Mouse (Mus musculus) embryonic facial prominence, embryonic 12.5 days (tissue): ENCODE data around the gene Dync1li2. TPM values are rescaled to one million over a fixed set of nuclear protein-coding genes. Genes with fewer than 3 reads are reported as not detected.

Source experiments
- ATAC-seq: fragments of 200-750 bp; cut with Nextera tagmentation; 2 replicates; pipeline ENCODE4 v1.8.0; 2017; ENCODE audit not compliant: insufficient number of reproducible peaks, insufficient read depth, low FRiP score, low TSS enrichment
- H3K27ac ChIP-seq: fragments of 300-500 bp; sonication (generic); 2 replicates; pipeline ENCODE4 v1.5.1; 2016; ENCODE audit warnings: mild to moderate bottlenecking
- H3K27me3 ChIP-seq: fragments of 300-500 bp; sonication (generic); 2 replicates; pipeline ENCODE4 v1.6.1; 2016; ENCODE audit warnings: mild to moderate bottlenecking, moderate library complexity
- H3K36me3 ChIP-seq: fragments of 300-500 bp; sonication (generic); 2 replicates; pipeline ENCODE4 v1.6.1; 2016; ENCODE audit warnings: mild to moderate bottlenecking
- H3K4me1 ChIP-seq: fragments of 300-500 bp; sonication (generic); 2 replicates; pipeline ENCODE4 v1.6.1; 2016
- H3K4me2 ChIP-seq: fragments of 300-500 bp; sonication (generic); replicated peaks from 2 replicates; pipeline ENCODE4 v1.6.1; 2016; ENCODE audit warnings: mild to moderate bottlenecking, moderate library complexity
- H3K4me3 ChIP-seq: fragments of 300-500 bp; sonication (generic); 2 replicates; pipeline ENCODE4 v1.5.1; 2016; ENCODE audit warnings: mild to moderate bottlenecking
- H3K9ac ChIP-seq: fragments of 300-500 bp; sonication (generic); 2 replicates; pipeline ENCODE4 v1.6.1; 2016; ENCODE audit warnings: mild to moderate bottlenecking, moderate library complexity
- H3K9me3 ChIP-seq: fragments of 300-500 bp; sonication (generic); 2 replicates; pipeline ENCODE4 v1.6.1; 2016; ENCODE audit warnings: mild to moderate bottlenecking, moderate library complexity
- WGBS: fragments of 180-500 bp; shearing (Covaris S2); methylation state at CpG from one replicate; pipeline ENCODE4 v1.1.7; 2016; 5-methylcytosine and 5-hydroxymethylcytosine counted together
- polyA plus RNA-seq: library from polyadenylated mRNA; unstranded; fragments of >200 nt; fragmentation: Nextera tagmentation; extraction: Ambion mirVana; gene quantifications from 2 replicates; pipeline ENCODE4 v1.2.1, GENCODE M21; 2016

Dync1li2 gene
- polyA plus RNA-seq, 1 experiment from 2014 or later = 89.1 TPM

DNA sequence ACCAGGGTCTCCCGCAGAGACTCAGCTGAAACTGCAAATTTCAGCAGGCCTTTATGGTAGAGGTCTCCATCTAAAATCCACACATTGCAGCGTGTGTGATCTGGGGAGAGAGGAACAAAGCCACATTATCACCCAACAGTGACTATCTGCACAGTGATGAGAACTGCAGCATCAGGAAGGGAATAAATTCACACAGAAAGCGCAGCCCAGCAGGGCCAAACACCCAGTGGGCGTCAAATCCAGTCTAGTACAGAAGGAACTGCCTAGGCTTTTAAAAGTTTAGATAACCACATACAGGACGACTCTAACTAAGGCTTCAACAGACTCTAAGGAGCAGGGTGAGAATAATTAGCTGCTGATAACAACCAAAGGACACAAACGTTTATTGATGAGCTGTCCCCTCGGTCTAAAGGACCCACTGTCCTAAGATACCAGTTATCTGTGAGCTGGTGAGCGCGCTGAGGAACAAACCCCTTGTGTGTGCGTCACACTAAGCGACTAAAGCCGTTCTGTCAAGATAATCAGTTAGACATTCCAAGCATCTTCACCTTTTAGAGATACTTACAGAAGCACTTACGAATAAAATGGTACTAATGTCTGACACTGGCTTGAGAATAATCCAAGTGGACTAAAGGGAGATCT, 5.2 kb downstream of the Dync1li2 start:
- H3K4me3 ChIP-seq = no peak overlapping the region
- H3K27me3 ChIP-seq = no peaks in the 10 kb centered on the region
- ATAC-seq = no peak
- no peaks in the 10 kb centered on the region for H3K9me3 ChIP-seq
- no peak overlapping the region for H3K27ac ChIP-seq
- no peak overlapping the region for H3K4me2 ChIP-seq
- H3K4me1 ChIP-seq = peaks cover 10% of the 10 kb centered on the region
- WGBS = 93% methylated on average over 13 of the region's 13 CpGs
- peaks cover 74% of the 10 kb centered on the region for H3K36me3 ChIP-seq
- H3K9ac ChIP-seq = no peak overlapping the region

DNA sequence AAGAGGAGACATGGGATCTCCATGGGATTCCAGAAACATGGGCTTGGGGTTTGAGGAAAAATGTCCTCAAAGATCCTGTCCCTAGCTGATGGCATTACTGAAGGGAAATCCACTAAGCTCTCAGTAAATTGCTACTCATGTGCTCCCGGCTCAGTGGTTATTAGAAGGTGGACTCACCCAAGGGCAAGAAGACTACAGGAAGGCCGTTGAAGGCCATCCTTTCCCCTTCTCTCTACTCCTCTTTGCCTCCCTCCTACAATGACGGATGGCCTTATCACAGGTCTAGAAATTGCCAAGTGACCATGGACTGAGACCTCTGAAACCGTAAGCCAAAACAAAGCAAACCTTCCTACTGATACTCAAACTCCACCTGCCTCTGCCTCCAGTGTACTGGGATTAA, 6.3 kb downstream of the Dync1li2 start:
- no peak overlapping the region for H3K4me2 ChIP-seq
- 91% methylated on average over 4 of the region's 4 CpGs for WGBS

GRCm38 (mm10) chr8:104436038-104436437, 6.8 kb downstream of the Dync1li2 start:
- H3K9me3 ChIP-seq = no peaks in the 10 kb centered on the region
- H3K4me2 ChIP-seq = no peak overlapping the region
- H3K27me3 ChIP-seq = no peaks in the 10 kb centered on the region
- peaks cover 2% of the 10 kb centered on the region; the same call in 1 of the 2 replicates for H3K4me1 ChIP-seq
- 79% methylated on average over 12 of the region's 12 CpGs for WGBS
- peaks cover 90% of the 10 kb centered on the region for H3K36me3 ChIP-seq
- no peak overlapping the region for H3K4me3 ChIP-seq
- no peak overlapping the region for H3K9ac ChIP-seq
- no peak overlapping the region for H3K27ac ChIP-seq
- peak; percentile 71; the same call in 1 of the 2 replicates for ATAC-seq

More for the DNA sequence above, 6.3 kb downstream of the Dync1li2 start:
- no peak for ATAC-seq
- H3K9me3 ChIP-seq = no peaks in the 10 kb centered on the region
- no peaks in the 10 kb centered on the region for H3K27me3 ChIP-seq
- peaks cover 84% of the 10 kb centered on the region for H3K36me3 ChIP-seq
- no peak overlapping the region for H3K4me3 ChIP-seq
- H3K4me1 ChIP-seq = peaks cover 7% of the 10 kb centered on the region
- no peak overlapping the region for H3K9ac ChIP-seq
- no peak overlapping the region for H3K27ac ChIP-seq

- no peak for ATAC-seq
- 90% methylated on average over 18 of the region's 18 CpGs for WGBS
- H3K4me3 ChIP-seq = no peak overlapping the region
- H3K4me1 ChIP-seq = no peaks in the 10 kb centered on the region
- H3K27me3 ChIP-seq = no peaks in the 10 kb centered on the region
- H3K36me3 ChIP-seq = peaks cover 95% of the 10 kb centered on the region
- H3K27ac ChIP-seq = no peak overlapping the region
- no peak overlapping the region for H3K4me2 ChIP-seq
- no peak overlapping the region for H3K9ac ChIP-seq
- no peaks in the 10 kb centered on the region for H3K9me3 ChIP-seq
Observed at GRCm38 (mm10) chr8:104434826-104435354, 8.0 kb downstream of the Dync1li2 start.

- no peaks in the 10 kb centered on the region for H3K27me3 ChIP-seq
- WGBS = 74% methylated on average over 4 of the region's 4 CpGs
- H3K27ac ChIP-seq = no peak overlapping the region
- no peaks in the 10 kb centered on the region for H3K4me1 ChIP-seq
- no peak overlapping the region for H3K4me2 ChIP-seq
- no peaks in the 10 kb centered on the region for H3K9me3 ChIP-seq
- no peak for ATAC-seq
- H3K4me3 ChIP-seq = no peak overlapping the region
- peaks cover 94% of the 10 kb centered on the region for H3K36me3 ChIP-seq
- no peak overlapping the region for H3K9ac ChIP-seq
Observed at GRCm38 (mm10) chr8:104434275-104434674, 8.6 kb downstream of the Dync1li2 start.

DNA sequence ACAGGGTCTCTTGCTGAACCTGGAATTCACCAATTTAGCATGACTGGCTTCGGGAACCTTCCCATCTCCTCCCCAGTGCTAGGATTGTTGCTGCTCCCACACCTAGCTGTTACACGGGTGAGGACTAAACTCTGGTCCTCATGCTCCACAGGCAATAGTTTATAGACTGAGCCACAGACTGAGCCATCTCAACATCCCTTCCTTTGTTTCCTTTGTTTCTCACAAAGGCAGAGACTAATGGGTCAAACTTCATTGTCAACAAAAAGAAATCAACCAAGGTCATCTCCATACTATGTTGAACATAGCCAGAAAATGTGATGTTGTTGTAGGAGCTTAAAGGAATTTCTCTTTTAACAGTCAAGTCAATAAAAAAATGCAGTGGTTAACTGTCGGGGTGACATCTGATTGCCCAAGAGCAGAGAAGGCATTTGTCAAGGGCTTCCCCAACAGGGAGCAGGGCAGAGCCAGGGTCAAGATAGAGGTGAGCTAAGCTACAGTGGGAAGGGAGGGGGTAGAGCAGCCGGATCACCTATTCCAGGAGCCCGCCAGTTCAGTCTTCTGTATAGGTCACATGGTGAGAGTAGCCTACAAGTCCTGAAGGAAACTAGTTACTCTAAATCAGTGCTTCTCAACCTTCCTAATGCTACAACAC, 9.5 kb downstream of the Dync1li2 start:
- no peaks in the 10 kb centered on the region for H3K9me3 ChIP-seq
- no peak overlapping the region for H3K27ac ChIP-seq
- no peak for ATAC-seq
- H3K9ac ChIP-seq = no peak overlapping the region
- no peaks in the 10 kb centered on the region for H3K4me1 ChIP-seq
- no peaks in the 10 kb centered on the region for H3K27me3 ChIP-seq
- 93% methylated on average over 5 of the region's 5 CpGs for WGBS
- H3K4me2 ChIP-seq = no peak overlapping the region
- H3K4me3 ChIP-seq = no peak overlapping the region
- peaks cover 94% of the 10 kb centered on the region for H3K36me3 ChIP-seq

DNA sequence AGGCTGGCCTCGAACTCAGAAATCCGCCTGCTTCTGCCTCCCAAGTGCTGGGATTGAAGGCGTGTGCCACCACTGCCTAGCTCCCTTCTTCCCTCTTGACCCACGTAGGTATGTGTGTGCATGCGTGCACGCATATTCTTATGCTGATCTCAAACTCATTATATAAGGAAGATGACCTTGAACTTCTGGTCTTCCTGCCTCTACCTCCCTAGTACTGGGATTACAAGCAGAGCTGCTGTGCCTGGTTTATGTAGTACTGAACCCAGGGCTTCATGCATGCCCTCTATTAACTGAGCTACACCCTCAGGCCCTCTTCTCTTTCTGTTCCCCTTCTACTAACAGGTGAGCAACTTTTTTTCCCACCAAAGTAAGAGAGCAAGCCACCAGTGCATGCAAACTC, 10.2 kb downstream of the Dync1li2 start:
- no peak for ATAC-seq

GRCm38 (mm10) chr8:104430230-104430629, 12.6 kb downstream of the Dync1li2 start:
- 86% methylated on average over 7 of the region's 7 CpGs for WGBS
- H3K4me3 ChIP-seq = no peak overlapping the region
- H3K36me3 ChIP-seq = peaks cover 97% of the 10 kb centered on the region
- H3K4me1 ChIP-seq = no peaks in the 10 kb centered on the region
- H3K27ac ChIP-seq = no peak overlapping the region
- H3K4me2 ChIP-seq = no peak overlapping the region
- no peak for ATAC-seq
- no peaks in the 10 kb centered on the region for H3K27me3 ChIP-seq
- no peak overlapping the region for H3K9ac ChIP-seq
- no peaks in the 10 kb centered on the region for H3K9me3 ChIP-seq

More for the DNA sequence above, 10.2 kb downstream of the Dync1li2 start:
- H3K9ac ChIP-seq = no peak overlapping the region
- no peak overlapping the region for H3K4me3 ChIP-seq
- no peaks in the 10 kb centered on the region for H3K4me1 ChIP-seq
- H3K4me2 ChIP-seq = no peak overlapping the region
- 94% methylated on average over 6 of the region's 6 CpGs for WGBS
- H3K27me3 ChIP-seq = no peaks in the 10 kb centered on the region
- H3K9me3 ChIP-seq = no peaks in the 10 kb centered on the region
- H3K36me3 ChIP-seq = peaks cover 97% of the 10 kb centered on the region
- no peak overlapping the region for H3K27ac ChIP-seq

DNA sequence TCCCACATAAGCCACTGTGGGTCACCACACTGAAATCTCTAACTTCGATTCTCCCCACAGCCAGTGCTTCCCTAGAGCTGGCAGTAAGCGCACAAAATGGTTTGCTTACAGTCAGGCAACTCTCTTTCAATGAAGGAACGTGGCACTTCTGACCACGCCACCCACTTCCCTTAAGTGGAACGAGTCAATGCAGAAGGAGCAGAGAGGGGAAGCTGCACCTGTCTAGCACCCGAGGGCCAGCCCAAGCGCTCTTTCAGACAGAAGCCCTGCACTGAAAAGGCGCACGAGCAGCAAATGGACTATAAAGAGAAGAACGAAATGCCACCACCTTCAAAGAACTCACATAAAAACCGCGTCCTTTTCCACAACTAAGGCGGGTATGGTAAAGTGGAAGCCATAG, 15.1 kb downstream of the Dync1li2 start:
- ATAC-seq = no peak
- 92% methylated on average over 13 of the region's 13 CpGs for WGBS

GRCm38 (mm10) chr8:104422313-104422712, 20.5 kb downstream of the Dync1li2 start:
- Histone ChIP-seq H3K27me3 (no peaks in the 10 kb centered on the region), H3K4me3 (no peak overlapping the region), H3K27ac (no peak overlapping the region), H3K9me3 (no peaks in the 10 kb centered on the region), H3K9ac (no peak overlapping the region), H3K4me2 (no peak overlapping the region), H3K4me1 (no peaks in the 10 kb centered on the region), H3K36me3 (peaks cover 91% of the 10 kb centered on the region)
- 85% methylated on average over 6 of the region's 6 CpGs for WGBS
- no peak for ATAC-seq

More for the DNA sequence above, 15.1 kb downstream of the Dync1li2 start:
- Histone ChIP-seq H3K9me3 (no peaks in the 10 kb centered on the region), H3K4me1 (no peaks in the 10 kb centered on the region), H3K9ac (no peak overlapping the region), H3K4me3 (no peak overlapping the region), H3K27me3 (no peaks in the 10 kb centered on the region), H3K36me3 (peaks cover 95% of the 10 kb centered on the region), H3K27ac (no peak overlapping the region), H3K4me2 (no peak overlapping the region)

DNA sequence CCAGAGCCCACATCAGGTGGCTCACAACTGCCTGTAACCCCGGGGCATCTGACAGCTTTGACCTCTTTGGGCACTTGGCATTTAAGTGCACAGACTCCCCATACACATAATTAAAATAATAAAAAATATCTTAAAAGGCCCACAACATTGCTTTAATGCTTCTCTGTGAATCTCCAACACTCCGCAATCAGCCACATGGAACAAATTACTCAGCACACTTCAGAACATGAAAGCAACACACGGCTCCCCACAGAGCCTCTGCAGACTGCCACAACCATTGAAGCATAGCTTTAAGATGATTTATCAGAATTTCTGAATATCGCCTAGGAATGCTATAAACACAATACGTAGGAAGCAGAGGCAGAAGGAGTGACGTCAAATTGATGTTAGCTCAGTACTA, 26.8 kb downstream of the Dync1li2 start:
- Histone ChIP-seq H3K9me3 (no peaks in the 10 kb centered on the region), H3K4me3 (no peak overlapping the region), H3K36me3 (peaks cover 36% of the 10 kb centered on the region), H3K9ac (no peak overlapping the region), H3K4me1 (no peaks in the 10 kb centered on the region), H3K27me3 (no peaks in the 10 kb centered on the region), H3K27ac (no peak overlapping the region), H3K4me2 (no peak overlapping the region)
- 70% methylated on average over 6 of the region's 6 CpGs for WGBS
- no peak for ATAC-seq

DNA sequence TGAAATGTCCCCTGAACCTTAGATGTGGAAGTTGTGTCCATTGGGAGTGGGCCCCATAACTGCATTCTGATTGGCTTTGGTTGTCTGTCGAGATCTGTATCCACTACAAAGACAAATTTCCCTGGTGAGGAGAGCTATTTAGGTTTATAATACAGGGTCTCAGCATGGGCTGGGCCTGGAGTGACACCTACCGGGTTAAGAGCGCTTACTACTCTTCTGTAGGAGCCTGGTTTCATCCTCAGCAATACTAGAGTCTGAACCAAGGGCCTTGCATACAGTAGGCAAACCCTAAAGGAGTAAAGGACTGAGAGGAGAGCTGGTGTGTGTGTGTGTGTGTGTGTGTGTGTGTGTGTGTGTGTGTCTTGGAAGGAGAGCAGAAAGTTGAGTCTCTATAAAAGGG, 28.6 kb downstream of the Dync1li2 start:
- Histone ChIP-seq H3K9ac (no peak overlapping the region), H3K27me3 (no peaks in the 10 kb centered on the region), H3K4me2 (no peak overlapping the region), H3K9me3 (no peaks in the 10 kb centered on the region), H3K36me3 (peaks cover 21% of the 10 kb centered on the region), H3K4me1 (no peaks in the 10 kb centered on the region), H3K4me3 (no peak overlapping the region), H3K27ac (no peak overlapping the region)
- WGBS = 65% methylated on average over 3 of the region's 3 CpGs
- no peak for ATAC-seq
